Mouse (Mus musculus) heart, embryonic 15.5 days (tissue): ENCODE data around the gene Myo18a. TPM values are rescaled to one million over a fixed set of nuclear protein-coding genes. Genes with fewer than 3 reads are reported as not detected.

Experiments
- ATAC-seq: fragments of 200-750 bp; cut with Nextera tagmentation; replicated peaks from 2 replicates; pipeline ENCODE4 v1.8.0; 2017; ENCODE audit warnings: low read depth, moderate TSS enrichment; ENCODE audit not compliant: insufficient number of reproducible peaks, insufficient read depth, low FRiP score
- H3K27ac ChIP-seq: fragments of 300-500 bp; sonication (generic); 2 replicates; pipeline ENCODE4 v1.5.1; 2015; ENCODE audit warnings: mild to moderate bottlenecking, inconsistent platforms
- H3K27me3 ChIP-seq: fragments of 300-500 bp; sonication (generic); 2 replicates; pipeline ENCODE4 v1.6.1; 2015; ENCODE audit warnings: inconsistent platforms
- H3K36me3 ChIP-seq: fragments of 300-500 bp; sonication (generic); 2 replicates; pipeline ENCODE4 v1.6.1; 2015; ENCODE audit warnings: mild to moderate bottlenecking, inconsistent platforms
- H3K4me1 ChIP-seq: fragments of 300-500 bp; sonication (generic); replicated peaks from 2 replicates; pipeline ENCODE4 v1.6.1; 2015; ENCODE audit warnings: inconsistent platforms
- H3K4me2 ChIP-seq: fragments of 300-500 bp; sonication (generic); 2 replicates; pipeline ENCODE4 v1.6.1; 2015; ENCODE audit warnings: inconsistent platforms, mild to moderate bottlenecking, moderate library complexity
- H3K4me3 ChIP-seq: fragments of 300-500 bp; sonication (generic); 2 replicates; pipeline ENCODE4 v1.5.1; 2015; ENCODE audit warnings: mild to moderate bottlenecking, inconsistent platforms
- H3K9ac ChIP-seq: fragments of 300-500 bp; sonication (generic); 2 replicates; pipeline ENCODE4 v1.6.1; 2015; ENCODE audit warnings: mild to moderate bottlenecking, inconsistent platforms
- H3K9me3 ChIP-seq: fragments of 300-500 bp; sonication (generic); replicated peaks from 2 replicates; pipeline ENCODE4 v1.6.1; 2016; ENCODE audit warnings: inconsistent platforms
- WGBS: fragments of 180-500 bp; shearing (Covaris S2); methylation state at CpG from one replicate; pipeline ENCODE4 v1.1.7; 2015; ENCODE audit warnings: mixed read lengths; 5-methylcytosine and 5-hydroxymethylcytosine counted together
- polyA plus RNA-seq: library from polyadenylated mRNA; unstranded; fragments of >200 nt; fragmentation: Nextera tagmentation; extraction: Ambion mirVana; gene quantifications from 2 replicates; pipeline ENCODE4 v1.2.1, GENCODE M21; 2015

Myo18a gene
- polyA plus RNA-seq, 1 experiment from 2014 or later = 107 TPM

DNA sequence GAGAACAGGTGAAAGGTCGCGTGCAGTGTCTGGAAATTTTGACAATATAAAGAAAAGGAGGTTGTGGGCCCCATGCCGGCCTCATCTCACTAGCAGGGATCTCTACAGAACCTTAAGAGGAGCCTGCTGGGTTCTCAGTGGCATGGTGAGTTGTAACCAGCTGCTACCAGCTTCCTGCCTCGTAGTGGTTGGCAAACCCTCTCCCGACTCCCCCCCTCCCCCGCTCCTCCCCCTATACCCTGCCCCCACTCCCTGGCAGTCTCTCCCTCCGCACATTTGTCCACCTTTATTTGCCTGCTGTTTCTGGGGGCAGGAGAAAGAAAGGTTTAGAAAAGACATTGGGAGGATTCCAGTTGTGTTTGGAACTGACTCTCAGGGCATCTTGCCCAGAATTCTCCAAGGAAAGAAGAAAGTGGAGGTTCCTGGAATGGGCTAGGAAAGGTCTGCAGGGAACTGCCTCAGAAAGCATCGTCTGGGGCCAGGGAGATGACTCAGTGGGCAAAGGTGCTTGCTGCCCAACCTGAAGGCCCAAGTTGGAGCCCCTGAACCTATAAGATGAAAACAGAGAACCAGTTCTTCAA, 138.8 kb downstream of the Myo18a start:
- no peak for ATAC-seq
- WGBS = 47% methylated on average over 8 of the region's 8 CpGs
- H3K9ac ChIP-seq = no peak overlapping the region
- no peak overlapping the region for H3K4me2 ChIP-seq
- no peaks in the 10 kb centered on the region for H3K36me3 ChIP-seq
- no peaks in the 10 kb centered on the region for H3K9me3 ChIP-seq
- H3K27ac ChIP-seq = peak overlapping the region; percentile 7; the same call in 1 of the 2 replicates
- H3K4me1 ChIP-seq = peaks cover 8% of the 10 kb centered on the region; the same call in 1 of the 2 replicates
- H3K27me3 ChIP-seq = 0 out of 2 replicates have a peak, but pooled peaks cover 6% of the 10 kb centered on the region
- no peak overlapping the region for H3K4me3 ChIP-seq

DNA sequence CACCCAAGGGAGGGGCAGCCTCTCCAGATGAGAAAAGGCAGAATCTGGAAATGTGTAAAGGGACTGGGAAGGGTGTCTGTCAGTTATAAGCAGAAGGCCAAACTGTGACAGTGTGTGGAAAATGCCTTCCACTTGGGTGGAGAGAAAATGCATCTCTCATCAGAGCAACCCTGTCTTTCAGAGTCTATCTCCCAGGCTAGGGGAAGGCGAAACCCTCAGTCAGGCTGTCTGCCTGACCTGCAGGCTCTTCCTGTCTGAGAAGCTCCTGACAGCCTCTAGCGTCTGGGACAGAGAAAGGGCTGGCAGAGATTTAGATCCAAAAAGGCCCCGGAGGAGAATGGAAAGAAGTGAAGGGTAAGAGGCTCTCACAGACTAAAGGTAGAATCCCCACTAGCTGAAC, 140.7 kb downstream of the Myo18a start:
- 7% methylated on average over 3 of the region's 3 CpGs for WGBS
- no peak overlapping the region for H3K4me3 ChIP-seq

DNA sequence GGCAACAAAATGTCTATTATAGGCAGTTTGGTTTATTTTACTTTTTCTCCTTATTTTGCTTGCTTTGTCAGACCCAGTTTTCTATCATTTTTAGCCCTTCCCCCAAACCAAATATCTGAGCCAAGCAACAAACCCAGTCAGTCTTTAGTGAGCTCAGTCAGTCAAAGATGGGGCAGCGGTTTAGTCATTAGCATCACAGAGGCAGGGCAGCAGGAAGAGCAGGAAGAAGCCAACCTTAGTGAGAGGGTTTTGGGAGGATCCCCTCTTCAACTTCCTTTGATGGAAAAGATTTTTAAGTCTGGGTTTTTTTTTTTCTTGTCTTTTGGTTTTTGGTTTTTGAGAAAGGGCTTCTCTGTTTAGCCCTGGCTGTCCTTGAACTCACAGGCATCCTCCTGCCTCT, 141.7 kb downstream of the Myo18a start:
- H3K9ac ChIP-seq = no peak overlapping the region
- no peaks in the 10 kb centered on the region for H3K9me3 ChIP-seq
- H3K27me3 ChIP-seq = peaks cover 14% of the 10 kb centered on the region
- H3K4me1 ChIP-seq = 0 out of 2 replicates have a peak, but pooled peaks cover 5% of the 10 kb centered on the region
- no peak for ATAC-seq
- H3K27ac ChIP-seq = no peak overlapping the region
- WGBS = 69% methylated on average over 1 of the region's 1 CpGs
- no peak overlapping the region for H3K4me3 ChIP-seq
- no peaks in the 10 kb centered on the region for H3K36me3 ChIP-seq
- no peak overlapping the region for H3K4me2 ChIP-seq

More for the DNA sequence above, 140.7 kb downstream of the Myo18a start:
- ATAC-seq = no peak
- Histone ChIP-seq H3K4me2 (no peak overlapping the region), H3K9ac (no peak overlapping the region), H3K36me3 (no peaks in the 10 kb centered on the region), H3K4me1 (0 out of 2 replicates have a peak, but pooled peaks cover 5% of the 10 kb centered on the region), H3K9me3 (no peaks in the 10 kb centered on the region), H3K27ac (no peak overlapping the region), H3K27me3 (0 out of 2 replicates have a peak, but pooled peaks cover 9% of the 10 kb centered on the region)

DNA sequence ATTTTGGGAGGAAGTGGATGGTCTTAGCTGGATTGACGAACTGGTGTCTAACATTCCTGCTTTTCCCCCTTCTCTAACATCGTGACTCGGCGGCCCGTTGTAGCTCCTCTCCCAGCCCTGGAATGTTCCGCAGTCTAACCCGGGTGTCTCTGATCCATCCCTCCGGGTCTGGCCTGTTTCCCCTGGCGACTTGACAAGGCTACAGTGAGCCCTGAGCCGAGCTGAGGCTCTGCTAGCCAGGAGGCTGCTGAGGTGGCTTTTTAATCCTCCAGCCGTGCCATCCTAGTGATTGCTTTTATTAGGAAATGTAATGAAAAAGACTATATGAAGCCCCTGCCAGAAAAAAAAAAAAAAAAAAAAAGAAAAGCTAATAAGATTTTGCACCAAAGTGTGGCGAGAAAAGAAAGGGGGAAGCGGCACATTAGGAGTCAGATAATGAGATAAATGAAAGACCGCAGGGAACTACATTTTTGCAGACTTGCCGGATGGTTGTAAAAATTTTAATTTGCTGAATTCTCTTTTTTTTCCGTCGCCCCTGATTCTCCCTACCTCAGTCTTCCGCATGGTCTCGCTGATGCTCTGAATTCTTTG, 143.1 kb downstream of the Myo18a start:
- H3K4me2 ChIP-seq = no peak overlapping the region
- no peak for ATAC-seq
- H3K9me3 ChIP-seq = no peaks in the 10 kb centered on the region
- 36% methylated on average over 19 of the region's 19 CpGs for WGBS
- no peak overlapping the region for H3K27ac ChIP-seq
- H3K9ac ChIP-seq = no peak overlapping the region
- peaks cover 20% of the 10 kb centered on the region for H3K27me3 ChIP-seq
- H3K36me3 ChIP-seq = no peaks in the 10 kb centered on the region
- 0 out of 2 replicates have a peak, but pooled peaks cover 5% of the 10 kb centered on the region for H3K4me1 ChIP-seq
- no peak overlapping the region for H3K4me3 ChIP-seq

DNA sequence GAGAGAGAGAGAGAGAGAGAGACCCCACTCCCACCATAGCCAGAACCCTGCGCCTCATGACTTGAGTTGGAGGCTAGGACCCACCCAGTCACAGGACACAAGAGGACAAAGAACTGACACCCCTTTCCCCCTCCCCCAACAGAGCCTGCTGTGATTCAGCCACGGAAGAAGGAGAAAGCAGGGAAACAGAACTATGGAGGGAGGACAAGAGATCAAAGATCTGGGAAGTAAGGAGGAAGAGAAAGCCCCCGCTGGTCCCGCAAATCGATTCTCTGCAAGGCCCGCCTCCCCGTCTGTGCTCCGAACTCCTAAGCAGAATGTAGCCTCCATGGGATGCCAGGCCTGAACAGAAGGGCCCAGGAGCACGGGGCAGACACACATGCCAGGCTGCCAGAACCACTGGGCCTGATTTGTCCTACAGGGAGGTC, 143.7 kb downstream of the Myo18a start:
- Histone ChIP-seq H3K27ac (no peak overlapping the region), H3K4me1 (0 out of 2 replicates have a peak, but pooled peaks cover 5% of the 10 kb centered on the region), H3K36me3 (no peaks in the 10 kb centered on the region), H3K27me3 (peaks cover 20% of the 10 kb centered on the region), H3K4me3 (no peak overlapping the region), H3K9ac (no peak overlapping the region), H3K4me2 (no peak overlapping the region), H3K9me3 (no peaks in the 10 kb centered on the region)
- WGBS = 16% methylated on average over 9 of the region's 9 CpGs
- no peak for ATAC-seq

DNA sequence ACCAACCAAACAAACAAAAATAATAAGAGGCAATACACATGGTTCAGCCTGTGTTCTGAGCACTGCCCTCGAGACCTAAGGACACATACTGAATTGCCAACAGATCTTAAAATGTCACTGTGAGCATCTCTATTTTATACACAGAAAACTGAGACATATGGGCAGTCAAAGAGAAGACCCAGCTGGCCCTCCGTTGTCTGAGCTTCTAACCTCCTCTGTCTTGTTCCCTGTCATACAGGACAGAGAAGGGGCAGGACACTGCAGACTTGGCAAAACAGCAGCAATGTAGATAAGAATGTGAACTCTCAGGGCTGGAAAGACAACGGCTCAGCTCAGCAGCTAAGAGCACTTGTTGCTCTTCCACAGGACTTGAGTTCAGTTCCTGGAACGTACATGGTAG, 145.4 kb downstream of the Myo18a start:
- H3K9me3 ChIP-seq = no peaks in the 10 kb centered on the region
- no peak overlapping the region for H3K4me3 ChIP-seq
- no peak for ATAC-seq
- H3K9ac ChIP-seq = no peak overlapping the region
- H3K27me3 ChIP-seq = peaks cover 26% of the 10 kb centered on the region
- H3K36me3 ChIP-seq = no peaks in the 10 kb centered on the region
- no peak overlapping the region for H3K4me2 ChIP-seq
- 40% methylated on average over 4 of the region's 4 CpGs for WGBS
- 0 out of 2 replicates have a peak, but pooled peaks cover 5% of the 10 kb centered on the region for H3K4me1 ChIP-seq
- H3K27ac ChIP-seq = no peak overlapping the region

DNA sequence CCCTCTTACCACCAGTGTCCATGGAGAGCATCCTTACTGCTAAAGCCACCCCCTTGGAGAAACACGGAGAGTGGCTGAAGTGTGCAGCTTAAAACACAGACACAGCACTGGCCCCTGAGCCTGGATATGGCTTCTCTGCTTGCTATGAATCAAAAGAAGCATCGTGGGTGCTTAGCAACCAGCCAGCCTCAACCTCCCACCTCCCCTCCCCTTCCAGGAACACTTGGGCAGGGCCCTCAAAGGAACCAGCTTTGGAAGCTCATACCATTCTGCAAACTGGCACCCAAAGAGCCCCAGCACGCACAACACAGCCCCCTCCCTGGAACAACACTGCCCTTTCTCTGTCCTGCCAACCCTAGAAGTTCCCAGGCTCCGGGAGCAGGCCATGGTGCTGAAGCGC, 146.3 kb downstream of the Myo18a start:
- Histone ChIP-seq H3K27ac (no peak overlapping the region), H3K4me1 (no peaks in the 10 kb centered on the region), H3K9ac (no peak overlapping the region), H3K36me3 (no peaks in the 10 kb centered on the region), H3K27me3 (peaks cover 35% of the 10 kb centered on the region), H3K9me3 (no peaks in the 10 kb centered on the region), H3K4me3 (no peak overlapping the region), H3K4me2 (no peak overlapping the region)
- WGBS = 28% methylated on average over 5 of the region's 5 CpGs
- ATAC-seq = no peak

DNA sequence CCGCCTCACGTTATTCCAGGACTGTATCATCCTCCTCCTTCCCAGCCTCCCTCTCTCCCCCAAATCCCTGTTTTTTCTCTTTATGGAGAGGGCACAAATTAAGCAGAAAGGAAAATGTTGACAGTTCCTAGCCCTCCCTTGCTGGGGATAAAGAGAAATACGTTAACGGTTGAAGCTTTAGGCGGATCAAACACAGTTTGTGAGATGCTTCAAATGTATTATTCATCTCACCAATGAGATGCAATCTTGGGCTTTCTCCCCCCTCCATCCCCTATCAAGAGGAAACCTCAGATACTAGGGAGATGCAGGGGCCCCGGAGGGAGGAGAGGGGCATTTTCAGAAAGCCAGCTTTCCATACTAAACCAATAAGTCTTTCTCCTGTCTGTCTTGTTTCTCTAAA, 146.7 kb downstream of the Myo18a start:
- no peak overlapping the region for H3K4me2 ChIP-seq
- no peaks in the 10 kb centered on the region for H3K9me3 ChIP-seq
- H3K4me3 ChIP-seq = no peak overlapping the region
- no peaks in the 10 kb centered on the region for H3K36me3 ChIP-seq
- no peak overlapping the region for H3K9ac ChIP-seq
- 0 out of 2 replicates have a peak, but pooled peaks cover 3% of the 10 kb centered on the region for H3K4me1 ChIP-seq
- no peak overlapping the region for H3K27ac ChIP-seq
- WGBS = 19% methylated on average over 6 of the region's 6 CpGs
- H3K27me3 ChIP-seq = peaks cover 39% of the 10 kb centered on the region
- ATAC-seq = no peak

DNA sequence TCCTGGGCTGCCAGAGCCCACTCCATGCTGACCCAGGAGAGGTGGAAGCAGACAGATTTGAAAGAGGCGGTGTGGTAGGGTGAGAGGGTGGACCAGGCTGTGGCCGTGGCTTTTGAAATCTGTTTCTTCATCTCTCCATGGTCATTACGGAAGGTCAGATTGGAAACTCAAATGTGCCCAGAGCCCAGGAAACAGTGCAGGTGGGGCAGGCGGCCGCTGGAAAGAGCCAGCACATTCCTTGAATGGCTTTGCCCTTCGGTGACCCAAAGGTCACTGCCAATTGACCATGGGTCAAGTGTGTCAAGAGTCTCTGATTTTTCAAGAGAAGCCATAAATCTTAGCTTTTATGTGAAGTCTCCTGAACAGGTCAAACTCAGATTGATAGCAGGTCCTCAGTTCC, 150.5 kb downstream of the Myo18a start:
- Histone ChIP-seq H3K4me1 (peaks cover 7% of the 10 kb centered on the region; the same call in 1 of the 2 replicates), H3K4me3 (no peak overlapping the region), H3K27me3 (peaks cover 53% of the 10 kb centered on the region), H3K27ac (no peak overlapping the region), H3K9me3 (no peaks in the 10 kb centered on the region), H3K9ac (no peak overlapping the region), H3K36me3 (no peaks in the 10 kb centered on the region), H3K4me2 (no peak overlapping the region)
- no peak for ATAC-seq
- WGBS = 62% methylated on average over 6 of the region's 6 CpGs

DNA sequence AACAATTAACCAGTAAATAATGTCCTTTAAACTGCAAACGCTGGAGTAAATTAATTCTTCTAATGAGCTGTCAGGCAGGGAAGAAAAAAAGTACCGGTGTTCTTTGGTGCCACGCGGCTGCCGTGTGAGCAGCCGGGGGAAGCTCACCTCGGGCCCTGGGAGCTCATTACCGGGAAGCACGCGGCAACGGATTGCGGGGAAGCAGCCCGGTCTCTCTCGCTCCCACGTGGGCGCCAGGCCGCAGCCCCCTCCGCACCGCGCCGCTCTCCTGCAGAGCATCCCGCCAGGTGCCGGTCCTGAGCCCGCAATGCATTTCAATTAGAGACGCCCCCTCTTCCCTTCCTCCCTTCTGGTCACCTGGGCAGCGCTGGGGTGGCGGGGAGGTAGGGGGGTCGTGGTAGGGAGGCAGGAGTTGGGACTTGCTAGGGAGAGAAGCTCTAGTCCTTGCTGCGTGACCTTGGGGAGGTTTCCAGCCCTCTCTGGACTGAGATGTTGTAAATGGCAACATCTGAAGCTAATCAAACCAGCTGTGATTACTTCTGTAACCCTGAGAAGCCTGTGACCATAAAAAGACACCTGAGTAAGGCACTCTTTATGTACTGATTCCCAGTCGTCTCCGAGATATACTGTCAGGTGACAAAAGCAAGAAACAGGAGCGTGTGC, 151.7 kb downstream of the Myo18a start:
- H3K27ac ChIP-seq = no peak overlapping the region
- peaks cover 7% of the 10 kb centered on the region; the same call in 1 of the 2 replicates for H3K4me1 ChIP-seq
- no peaks in the 10 kb centered on the region for H3K36me3 ChIP-seq
- no peak overlapping the region for H3K4me3 ChIP-seq
- 8% methylated on average over 32 of the region's 32 CpGs for WGBS
- no peak for ATAC-seq
- no peaks in the 10 kb centered on the region for H3K9me3 ChIP-seq
- H3K27me3 ChIP-seq = peaks cover 50% of the 10 kb centered on the region
- H3K4me2 ChIP-seq = 0 out of 2 replicates have a peak overlapping the region, but pooled peaks have one; percentile 5
- no peak overlapping the region for H3K9ac ChIP-seq
